Mouse (Mus musculus): ENCODE measurements at regions not wholly inside any gene's neighbourhood (a gene's known extent, or its start where the extent isn't known, plus 50 kb on each side); places are given as distances from the start of the nearest gene placed in this dataset.
"Not testable (repeated sequence)": the region's sequence is repeated elsewhere in the genome, so short reads cannot be mapped to it uniquely, and the experiment has no call there.

DNA sequence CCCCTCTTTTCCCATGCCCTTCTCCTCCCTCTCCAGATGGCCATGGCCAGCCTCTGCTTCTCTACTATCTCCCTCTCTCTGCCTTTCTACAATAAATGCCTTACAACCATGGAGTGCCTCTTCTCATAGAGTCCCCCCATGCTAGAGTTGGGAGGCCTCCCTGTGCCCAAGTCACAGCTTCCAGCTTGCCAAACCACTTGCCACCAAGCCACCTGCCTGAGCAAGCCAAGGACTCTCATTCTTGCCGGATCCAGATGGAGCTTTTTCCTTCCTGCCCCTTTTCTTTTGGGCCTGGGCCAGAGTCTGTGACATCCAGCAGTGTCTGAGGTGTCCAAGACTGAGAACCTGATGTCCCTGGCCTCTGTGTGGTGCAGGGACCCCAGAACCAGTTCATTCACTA lies 367.4 kb upstream of the Arhgap42 start:
- DNase-seq (ENCODE audit: low spot score), result no peak

DNA sequence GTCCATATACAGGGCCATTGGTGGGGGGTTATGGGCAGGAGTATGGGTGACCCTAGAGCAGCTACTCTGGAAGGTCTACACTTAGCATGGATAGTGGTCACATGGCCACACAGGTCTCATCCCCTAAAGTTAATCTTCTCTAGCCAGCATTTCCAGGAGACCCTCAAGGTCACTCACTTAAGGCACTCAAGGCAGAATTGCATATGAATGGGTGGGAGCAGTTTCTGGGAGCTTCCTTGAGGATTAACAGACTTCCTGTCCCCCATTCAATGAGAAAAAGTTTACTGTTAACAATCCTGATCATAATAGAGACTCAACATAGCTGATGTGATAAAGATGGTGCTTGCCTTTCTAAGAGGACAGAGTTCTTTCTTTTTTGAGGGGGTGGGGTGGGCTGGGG lies 352.4 kb upstream of the Arhgap42 start:
- no peak for DNase-seq (ENCODE audit: low spot score)

DNA sequence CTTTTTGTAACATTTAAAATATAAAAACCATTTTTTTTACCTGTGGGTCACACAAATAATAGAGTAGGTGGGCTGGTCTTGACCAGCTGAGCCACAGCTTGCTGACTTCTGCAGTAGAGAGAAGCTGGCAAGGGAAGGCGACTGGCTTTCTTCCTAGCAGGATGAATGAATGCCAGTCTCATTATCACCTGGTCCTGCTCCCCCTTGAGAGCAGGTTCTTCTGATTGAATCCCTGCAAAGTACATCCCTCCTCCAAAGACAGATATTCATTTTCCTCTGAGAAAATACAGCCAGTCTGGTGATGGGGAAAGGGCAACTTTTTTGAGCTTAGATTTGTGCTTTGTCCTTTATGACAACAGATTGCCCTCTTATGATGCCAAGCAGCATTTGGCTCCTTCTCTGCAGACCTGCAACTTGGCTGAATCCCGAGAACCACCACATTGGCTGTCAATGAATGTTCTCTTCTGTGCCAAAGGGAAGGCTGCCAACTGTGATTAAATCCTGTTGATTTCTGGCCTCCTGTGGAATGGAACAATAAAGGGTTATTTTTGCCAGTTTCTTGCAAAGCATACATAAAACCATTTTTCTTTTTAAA lies 344.2 kb upstream of the Arhgap42 start:
- no peak for DNase-seq (ENCODE audit: low spot score)

DNA sequence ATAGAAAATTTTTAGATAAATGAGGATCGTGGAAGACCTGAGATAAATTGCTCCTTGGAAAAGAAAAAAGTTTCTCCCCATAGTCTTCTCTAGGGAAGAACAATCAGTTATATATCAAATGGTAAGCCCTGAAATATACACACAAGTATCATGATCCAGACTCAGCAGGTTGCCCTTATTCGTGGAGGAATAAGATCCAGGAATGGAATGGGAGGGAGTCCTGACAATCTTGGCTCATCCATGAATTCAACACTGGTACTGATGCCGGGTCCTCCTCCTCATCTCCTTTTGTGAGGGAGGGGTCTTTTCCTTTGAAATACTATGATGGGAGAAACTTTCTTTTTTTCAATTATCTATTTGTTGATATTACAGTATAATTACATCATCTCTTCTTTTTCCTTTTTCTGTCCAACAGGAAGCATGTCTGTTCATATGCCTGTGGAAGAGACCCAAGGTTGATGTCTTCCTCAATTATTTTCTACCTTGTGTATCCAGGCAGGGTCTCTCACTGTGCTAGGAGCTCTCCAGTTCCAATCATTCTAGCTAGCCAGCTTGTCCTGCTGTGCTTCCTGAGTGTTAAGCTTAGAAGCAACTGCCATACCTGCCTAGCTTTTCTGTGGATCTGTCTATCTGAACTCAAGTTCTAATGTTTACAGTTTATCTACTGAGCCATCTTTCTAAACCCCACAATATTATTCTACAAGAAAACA lies 343.6 kb upstream of the Arhgap42 start:
- no peak for DNase-seq (ENCODE audit: low spot score)

DNA sequence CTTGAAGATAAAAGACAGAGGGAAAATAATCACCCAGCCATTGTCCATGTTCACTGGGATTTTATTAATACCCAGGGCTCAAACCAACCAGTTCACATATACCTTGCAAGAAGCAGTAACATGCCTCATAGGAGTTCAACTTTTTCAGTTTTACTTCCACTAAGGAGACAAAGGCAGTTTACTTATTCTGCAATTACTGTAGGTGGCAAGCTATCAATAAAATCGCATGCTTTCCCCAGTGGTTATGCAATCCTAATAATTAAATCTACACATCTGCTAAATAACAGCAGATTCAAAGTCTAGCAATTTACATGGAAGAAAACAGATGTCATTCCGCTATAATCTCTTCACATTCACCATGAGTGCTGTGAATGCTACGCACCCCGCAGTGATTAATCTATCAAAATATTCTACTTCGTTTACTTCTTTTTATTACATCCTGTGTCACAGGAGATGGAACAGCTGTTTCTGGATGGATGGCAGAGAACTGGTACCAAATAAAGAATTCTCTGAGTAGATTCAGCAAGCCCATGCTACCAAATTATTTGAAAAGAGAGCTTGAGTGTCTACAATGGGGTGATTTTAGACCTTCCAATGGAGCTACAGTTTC lies 329.2 kb upstream of the Arhgap42 start:
- DNase-seq (ENCODE audit: low spot score), result no peak

DNA sequence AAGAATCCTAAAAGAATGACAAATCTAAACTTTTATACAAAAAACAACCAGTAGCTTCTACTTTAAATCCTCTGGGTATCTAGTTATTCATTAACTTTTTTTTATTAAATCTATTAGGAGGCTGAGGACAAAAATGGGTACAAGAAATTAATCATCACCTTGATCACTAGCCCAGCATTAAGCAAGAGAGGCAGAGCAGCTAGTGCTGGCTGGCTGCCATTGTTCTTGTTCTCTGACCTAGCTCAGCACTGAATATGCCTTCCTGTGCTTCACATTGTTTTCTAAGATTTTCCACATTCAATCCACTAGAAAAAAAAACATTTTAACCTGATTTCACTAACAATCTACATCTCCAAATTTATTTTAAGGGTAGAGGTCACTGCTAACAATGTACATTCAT lies 325.6 kb upstream of the Arhgap42 start:
- no peak for DNase-seq (ENCODE audit: low spot score)

DNA sequence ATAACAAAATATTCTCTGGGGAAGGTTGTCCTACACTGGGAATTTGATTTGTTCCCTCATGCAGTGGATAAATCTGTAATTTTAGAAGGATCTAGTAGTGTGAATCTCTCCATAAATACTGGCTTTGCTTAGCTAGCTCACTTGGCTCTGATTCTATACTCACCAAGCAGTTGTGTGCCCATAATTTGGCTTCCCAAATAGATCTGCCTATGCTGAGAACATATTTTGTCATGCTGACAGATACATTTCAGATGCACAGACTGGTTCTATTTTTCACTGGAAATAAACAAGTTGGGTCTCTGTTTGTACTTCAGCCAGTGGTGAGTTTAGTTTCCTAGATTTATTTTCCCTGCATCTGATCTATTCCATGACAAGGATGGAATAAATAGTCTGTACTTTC lies 309.8 kb upstream of the Arhgap42 start:
- DNase-seq (ENCODE audit: low spot score), result no peak

DNA sequence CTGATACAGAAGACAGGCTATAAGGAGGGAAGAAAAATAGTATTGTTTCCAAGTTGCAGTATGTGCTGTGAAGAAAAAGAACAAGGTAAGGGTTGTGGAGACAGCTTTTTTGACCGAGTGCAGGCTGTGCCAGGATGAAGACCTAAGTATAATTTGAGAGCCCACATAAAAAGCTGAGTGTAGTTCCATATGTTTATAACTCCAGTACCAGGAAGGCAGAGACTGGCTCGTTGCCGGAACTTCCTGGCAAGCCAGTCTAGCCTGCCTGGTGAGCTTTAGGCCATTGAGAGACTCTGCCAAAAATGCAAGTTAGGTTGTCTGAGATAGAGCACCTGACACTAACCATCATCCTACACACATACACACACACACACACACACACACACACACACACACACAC lies 308.7 kb upstream of the Arhgap42 start:
- DNase-seq (ENCODE audit: low spot score), result no peak

DNA sequence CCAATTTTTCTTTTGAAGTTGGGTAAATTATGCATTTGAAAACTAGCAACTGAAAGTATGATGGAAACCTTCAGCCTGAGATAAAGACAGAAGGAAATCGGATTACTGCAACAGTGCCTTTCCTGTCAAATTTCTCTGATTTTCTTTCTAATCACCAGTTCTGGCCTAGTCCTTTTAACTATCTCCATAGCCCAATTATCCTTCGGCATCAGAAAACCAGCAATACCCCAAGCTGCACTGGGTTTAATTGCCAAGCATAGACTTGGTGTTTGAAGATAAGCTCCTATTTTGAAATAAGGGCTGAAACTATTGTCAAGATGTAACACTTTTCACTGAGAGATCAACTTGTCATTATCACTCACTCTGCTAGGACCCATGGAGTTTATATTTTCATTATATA lies 308.2 kb upstream of the Arhgap42 start:
- no peak for DNase-seq (ENCODE audit: low spot score)

DNA sequence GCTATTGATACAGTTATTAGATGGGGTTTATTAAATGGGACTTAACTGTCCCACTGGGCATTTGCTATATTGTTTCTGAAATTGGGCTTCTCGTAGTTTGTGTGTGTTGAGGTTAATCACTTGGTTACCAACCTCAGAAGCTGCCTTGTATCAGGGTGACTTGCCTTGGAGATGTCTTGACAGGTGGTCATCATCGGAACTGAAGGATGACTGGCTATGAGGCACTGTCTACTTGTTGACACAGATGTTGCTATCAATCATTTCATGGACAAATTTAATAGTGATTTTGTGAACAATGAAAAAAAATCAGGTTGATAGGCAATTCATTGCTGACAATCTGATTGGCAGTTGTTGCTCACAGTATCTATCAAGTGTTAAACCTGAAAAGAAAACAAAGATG lies 261.4 kb upstream of the Arhgap42 start:
- DNase-seq (ENCODE audit: low spot score), result no peak

DNA sequence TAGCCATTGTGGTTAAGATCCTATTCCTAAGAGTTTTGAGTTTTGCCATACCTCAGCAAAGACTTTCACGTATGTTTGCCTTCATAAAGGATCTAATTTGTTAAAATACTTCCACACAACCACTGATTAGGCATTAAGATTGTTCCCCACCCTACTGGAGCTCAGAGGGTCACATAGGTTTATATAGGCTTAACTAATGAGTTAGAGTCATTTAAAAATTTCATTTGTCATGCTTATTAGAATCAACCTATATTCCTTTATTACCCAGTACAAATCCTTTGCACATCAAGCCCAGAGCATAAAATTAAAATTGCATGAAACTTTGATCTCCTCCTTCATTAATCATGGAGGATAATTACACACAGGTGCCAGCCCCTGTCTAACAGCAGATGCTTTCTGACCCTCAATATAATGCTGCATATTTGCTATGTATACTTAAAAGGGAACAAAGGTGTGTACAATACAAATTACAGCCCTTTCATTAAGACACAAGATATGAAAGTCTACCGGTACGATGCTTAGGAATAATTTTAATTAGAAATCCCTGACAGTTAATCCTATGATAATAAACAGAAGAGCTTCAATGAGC lies 254.8 kb upstream of the Arhgap42 start:
- no peak for DNase-seq (ENCODE audit: low spot score)

DNA sequence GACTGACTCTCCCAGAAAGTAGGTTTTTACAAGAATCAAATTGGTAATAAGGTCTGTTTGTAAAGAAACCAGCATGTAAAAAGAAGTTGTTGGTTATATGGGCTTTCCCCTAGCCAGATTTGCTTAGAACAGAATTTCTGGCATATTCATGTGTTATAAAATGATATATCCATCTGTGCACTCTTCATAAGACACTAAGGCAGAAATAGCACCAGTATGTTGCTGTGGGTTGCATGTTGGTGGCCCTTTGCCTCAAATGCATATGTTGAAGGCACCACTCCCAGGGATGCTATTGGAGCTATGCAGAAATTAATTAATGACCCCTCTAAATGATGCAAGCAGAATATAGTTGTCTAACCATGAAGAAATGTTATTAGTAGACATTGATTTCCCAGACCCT lies 238.2 kb upstream of the Arhgap42 start:
- no peak for DNase-seq (ENCODE audit: low spot score)

DNA sequence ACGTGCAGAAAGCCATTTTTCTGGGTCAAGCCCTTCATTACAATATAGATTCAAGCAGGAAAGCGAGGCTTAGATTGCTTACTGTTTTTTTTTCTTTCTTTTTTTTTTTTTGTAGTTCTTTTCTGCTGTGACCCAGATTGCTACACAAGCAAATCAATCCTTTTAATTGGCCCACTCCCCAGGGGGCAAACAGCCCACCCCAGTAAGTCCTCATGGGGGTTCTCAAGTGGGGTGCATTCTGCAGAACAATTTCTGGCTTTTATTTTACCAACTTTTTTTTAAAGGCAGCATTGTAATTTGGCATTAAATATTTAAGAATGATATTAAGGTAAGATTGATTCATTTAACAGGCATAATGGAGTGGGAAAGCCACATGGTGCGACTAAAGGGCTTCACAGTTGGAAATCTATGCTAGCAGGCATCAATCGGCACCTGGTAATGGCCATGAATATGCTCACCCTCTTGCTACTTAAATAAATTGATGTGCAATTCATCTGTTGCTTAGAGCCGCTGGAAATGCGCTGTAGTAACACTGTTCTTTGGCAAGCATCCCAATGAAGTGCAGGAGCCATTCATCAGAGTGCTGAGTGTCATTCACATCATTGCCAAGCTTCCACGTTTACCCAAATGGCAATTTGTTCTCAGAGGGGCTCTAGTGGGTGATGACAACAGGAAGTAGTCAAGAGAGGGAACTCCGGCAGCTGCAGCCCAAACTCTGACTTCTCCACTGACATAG lies 236.3 kb upstream of the Arhgap42 start:
- DNase-seq (ENCODE audit: low spot score), result no peak

DNA sequence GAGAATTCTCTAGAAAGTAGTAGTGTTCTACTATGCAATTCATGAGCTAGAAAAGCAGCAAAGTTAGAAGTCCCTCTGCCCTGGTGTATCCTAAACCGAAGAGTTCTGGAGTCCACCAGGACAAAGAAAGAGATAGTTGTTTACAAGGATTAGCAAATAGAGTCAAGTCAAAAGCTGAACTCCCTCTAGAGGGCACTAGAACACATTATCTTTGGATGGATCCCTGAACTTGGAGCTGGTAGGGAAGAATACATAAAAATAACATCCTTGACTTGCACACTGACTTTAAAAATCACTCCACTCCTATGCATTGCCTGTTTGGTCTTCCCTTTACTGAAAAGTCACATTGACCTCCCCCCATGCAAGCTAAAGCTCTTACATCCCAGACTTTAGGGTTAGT lies 205.3 kb upstream of the Arhgap42 start:
- no peak for DNase-seq (ENCODE audit: low spot score)

DNA sequence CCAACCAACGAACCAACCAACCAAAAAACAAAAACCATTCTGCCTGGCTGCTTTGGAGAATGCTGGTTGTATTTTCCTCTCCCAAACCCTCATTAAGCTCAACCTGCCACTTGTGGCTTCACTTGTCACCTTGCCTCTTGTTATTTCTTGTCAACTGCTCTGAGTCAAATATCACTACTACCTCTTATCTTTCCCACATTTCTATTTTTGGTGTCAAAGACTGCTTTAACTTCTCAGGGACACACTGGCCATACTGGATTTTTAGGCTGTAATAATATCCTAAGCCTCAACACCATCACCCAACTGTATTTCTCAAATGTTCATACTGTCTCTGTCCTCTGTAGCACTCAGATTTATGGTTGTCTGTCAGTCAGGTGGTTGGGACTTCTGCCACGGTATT lies 181.4 kb upstream of the Arhgap42 start:
- DNase-seq (ENCODE audit: low spot score), result no peak

DNA sequence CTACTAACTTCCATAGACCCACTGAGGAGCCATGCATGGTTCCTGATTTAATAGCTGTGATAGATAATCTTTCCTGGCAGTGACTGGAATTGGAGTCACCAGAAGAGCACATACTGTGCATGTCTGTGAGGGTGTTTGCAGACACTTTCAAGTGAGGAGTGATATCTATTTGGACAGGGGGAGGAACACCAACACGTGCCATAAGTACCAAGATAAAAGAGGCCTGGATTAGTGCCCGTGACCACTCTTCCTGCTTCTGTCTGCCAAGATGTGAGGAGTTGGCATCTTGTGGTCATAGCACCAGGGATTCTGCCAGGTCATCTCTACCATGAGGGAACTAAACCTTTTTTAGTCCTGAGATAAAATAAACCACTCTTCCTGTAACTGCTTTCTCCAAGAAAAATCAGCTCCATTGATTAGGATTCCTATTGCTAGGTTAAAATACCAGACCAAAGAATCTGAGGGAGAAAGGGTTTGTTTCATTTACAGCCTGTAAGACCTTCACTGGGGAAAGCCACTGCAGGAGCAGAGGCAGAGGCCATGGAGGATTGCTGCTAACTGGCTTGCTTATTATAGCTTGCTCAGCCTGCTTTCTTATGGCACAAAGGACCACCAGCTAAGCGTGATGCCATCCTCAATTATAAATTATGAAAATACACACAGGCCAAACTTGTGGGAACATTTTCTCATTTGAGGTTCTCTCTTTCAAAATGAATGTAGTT lies 173.7 kb upstream of the Arhgap42 start:
- DNase-seq (ENCODE audit: low spot score), result no peak

DNA sequence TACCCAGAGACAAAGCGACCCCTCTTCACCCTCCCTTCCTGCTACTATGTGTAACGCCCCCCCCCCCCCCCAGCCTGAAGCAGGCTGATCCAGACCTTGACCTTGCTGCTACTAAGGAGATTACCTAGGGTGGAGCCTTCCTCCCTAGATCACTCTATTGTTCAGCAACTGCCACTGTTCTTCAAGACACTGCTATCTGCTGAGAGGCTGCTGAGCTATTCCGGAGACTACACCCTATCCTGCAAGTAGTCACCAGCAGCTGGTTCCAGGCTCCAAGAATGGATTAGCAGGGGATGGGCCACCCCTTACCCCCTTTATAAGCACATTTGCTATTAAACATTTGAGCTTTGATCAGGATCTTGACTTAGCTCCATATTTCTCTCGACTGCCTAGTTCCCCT lies 155.3 kb upstream of the Arhgap42 start:
- DNase-seq (ENCODE audit: low spot score), result not testable (repeated sequence)

DNA sequence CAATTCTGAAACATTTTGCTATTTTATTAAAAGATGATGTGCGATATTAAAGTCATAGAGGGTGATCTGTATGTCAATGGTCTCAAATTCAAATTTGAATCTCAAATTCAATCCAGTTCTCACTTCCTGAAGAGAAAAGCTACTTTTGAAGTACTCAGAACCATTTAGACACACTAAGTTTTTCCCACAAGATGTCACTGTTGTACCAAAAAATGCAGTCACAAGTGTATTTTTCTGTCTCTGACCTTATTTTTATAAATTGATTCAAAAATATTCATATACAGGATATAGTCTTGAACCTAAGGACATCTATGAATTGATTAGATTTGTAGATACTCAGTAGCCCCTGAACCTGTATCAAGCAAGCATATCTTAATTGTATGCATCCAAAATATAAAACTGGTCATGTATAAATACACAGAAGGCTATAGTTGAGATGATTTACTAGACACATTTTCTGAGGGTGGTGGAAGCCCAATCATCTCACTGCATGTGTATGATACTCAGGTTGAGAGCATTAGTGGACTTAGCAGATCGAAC lies 137.8 kb upstream of the Arhgap42 start:
- DNase-seq (ENCODE audit: low spot score), result no peak

DNA sequence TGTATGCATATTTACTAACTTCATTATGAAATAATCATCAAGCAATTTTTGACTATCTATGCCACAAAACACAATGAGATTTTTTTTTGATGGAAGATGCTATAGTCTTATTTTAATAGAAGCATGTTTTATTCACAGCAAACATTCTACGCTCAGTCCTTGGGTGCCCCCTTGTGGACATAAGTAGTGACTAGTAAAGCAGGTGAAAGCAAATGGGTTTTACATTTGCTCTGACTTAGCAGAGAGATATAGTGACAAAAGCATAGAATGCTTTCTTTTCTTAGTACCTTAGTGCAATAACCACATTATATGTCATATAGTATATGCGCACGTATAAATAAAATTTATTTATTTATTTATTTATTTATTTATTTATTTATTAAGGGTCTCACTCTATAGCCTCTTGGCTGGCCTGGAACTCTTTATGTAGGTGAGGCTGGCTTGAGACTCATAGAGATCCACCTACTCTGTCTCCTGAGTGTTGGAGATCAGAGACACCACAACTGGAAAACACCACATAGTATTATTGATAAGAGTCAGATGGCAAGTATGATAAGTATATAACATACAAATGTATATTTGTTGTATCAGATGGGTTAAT lies 136.5 kb upstream of the Arhgap42 start:
- DNase-seq (ENCODE audit: low spot score), result peak; percentile 10

DNA sequence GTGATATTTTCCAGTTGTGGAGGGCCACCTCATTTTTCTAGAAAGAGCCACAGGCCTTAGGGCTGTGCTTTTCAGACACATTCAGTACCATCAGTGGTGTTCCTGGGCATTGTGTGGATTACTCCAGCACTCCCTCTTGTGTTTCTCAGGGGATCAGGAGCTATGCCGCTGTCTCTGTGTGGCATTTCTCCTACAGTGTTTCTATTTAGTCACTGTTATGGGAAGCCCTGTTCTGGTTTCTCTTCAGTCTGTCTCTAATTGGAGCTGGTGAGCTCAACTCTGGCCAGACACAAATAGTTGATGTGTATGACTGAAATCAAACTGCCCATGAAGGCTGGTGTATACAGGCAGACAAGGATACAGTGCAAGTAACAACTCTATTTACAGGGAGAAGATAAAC lies 133.7 kb upstream of the Arhgap42 start:
- no peak for DNase-seq (ENCODE audit: low spot score)

DNA sequence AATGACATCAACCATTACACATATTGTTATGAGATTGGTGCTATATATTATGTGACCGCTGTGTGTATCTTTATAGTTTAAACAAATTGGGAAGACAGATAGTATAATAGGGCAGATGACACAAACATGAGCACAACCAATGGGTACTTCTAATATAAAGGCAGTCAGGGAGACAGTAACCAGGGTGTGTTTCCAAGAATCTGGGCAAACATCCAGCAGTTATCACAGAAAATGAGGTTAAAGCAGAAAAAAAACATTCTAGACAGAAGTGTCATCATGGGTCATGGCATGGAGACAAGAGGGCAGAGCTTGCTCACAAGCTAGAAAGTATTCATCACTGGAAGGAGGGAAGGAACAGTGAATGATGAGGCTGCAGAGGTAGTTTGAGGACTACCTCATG lies 129.8 kb upstream of the Arhgap42 start:
- no peak for DNase-seq (ENCODE audit: low spot score)
